Mouse (Mus musculus) mesoderm, embryonic 11.5 days (tissue): ENCODE data around the gene Naa11.
A peak's percentile ranks its signal among the peaks of the same experiment; 100 is the strongest.

ENCODE experiments used
- DNase-seq: peaks from one replicate; pipeline ENCODE4 v3.0.0-alpha.2; 2012; ENCODE audit warnings: low read depth, low spot score

Gene Naa11

DNA sequence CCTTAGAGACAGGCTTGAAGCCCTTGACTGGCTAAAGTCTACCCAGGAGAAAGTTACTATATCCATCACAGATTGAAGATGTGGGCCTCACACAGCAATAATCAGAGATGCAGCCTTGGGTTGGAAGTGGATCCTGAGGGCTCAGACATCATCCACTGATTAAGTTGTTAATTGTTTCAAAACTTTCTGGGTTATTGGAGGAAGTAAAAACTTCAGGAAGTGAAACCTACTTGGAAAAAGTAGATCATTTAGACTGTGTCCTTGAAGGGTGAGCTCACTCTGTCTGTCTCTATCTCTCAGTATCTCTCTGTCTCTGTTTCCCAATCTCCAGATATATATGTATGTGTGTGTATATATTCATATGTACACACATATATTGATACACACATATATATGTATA is 47.0 kb downstream of the Naa11 start:
- DNase-seq, result no peak

GRCm38 (mm10) chr5:97344144-97344543 is 48.0 kb downstream of the Naa11 start:
- no peak for DNase-seq

DNA sequence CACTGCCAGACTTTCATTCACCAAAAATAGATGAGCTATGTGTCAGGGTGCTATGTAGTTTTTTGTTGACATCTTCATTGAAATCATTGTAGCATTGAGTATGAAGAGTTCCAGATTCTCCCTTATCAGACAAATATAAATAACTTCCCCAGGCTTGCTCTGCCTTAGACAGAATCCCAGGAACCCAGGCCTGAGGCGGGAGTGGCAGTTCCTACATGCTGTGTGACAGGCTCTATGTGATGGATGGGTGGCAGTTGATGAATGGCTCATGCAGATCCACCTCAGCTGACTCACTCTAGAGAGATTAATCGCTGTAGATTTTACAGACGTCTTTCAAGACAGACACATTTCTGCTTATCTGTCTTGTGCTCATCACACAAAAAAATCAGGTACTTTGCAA is 57.4 kb downstream of the Naa11 start:
- peak; percentile 32 for DNase-seq
